Mouse (Mus musculus) kidney, adult 8-10 months (tissue): Measurements from ENCODE around the gene Amn.

ENCODE experiments used
- DNase-seq, 2 experiments: peaks; one replicate each; pipeline ENCODE4 v3.0.0; 2022

Gene Amn

GRCm38 (mm10) chr12:111270629-111271277 is at the start of gene Amn:
Gene Amn (plus strand): TSS chr12:111271095.
- peak; percentile 78 to 85 for DNase-seq

- DNase-seq: no peak
These were observed 45.6 kb upstream of the Amn start for GRCm38 (mm10) chr12:111225197-111225780.

GRCm38 (mm10) chr12:111227410-111227809 is 43.5 kb upstream of the Amn start:
- no peak for DNase-seq

- no peak for DNase-seq
These were observed 42.4 kb upstream of the Amn start for GRCm38 (mm10) chr12:111228488-111228887.

GRCm38 (mm10) chr12:111230793-111231192 is 40.1 kb upstream of the Amn start:
- no peak for DNase-seq

GRCm38 (mm10) chr12:111233798-111234197 is 37.1 kb upstream of the Amn start:
- DNase-seq: no peak

- DNase-seq: no peak
These were observed 36.5 kb upstream of the Amn start for GRCm38 (mm10) chr12:111234383-111234782.

GRCm38 (mm10) chr12:111235631-111236030 is 35.3 kb upstream of the Amn start:
- DNase-seq: no peak

- DNase-seq: no peak
These were observed 33.2 kb upstream of the Amn start for GRCm38 (mm10) chr12:111237611-111238188.

GRCm38 (mm10) chr12:111238345-111238744 is 32.5 kb upstream of the Amn start:
- no peak for DNase-seq

- peak; percentile 30 to 38 for DNase-seq
These were observed 32.1 kb upstream of the Amn start for GRCm38 (mm10) chr12:111238778-111239177.

GRCm38 (mm10) chr12:111239930-111240329 is 31.0 kb upstream of the Amn start:
- peak in 1 of 2 experiments; percentile 19 for DNase-seq

GRCm38 (mm10) chr12:111241916-111242315 is 29.0 kb upstream of the Amn start:
- no peak for DNase-seq

- no peak for DNase-seq
These were observed 28.5 kb upstream of the Amn start for GRCm38 (mm10) chr12:111242346-111242745.

GRCm38 (mm10) chr12:111243733-111244132 is 27.2 kb upstream of the Amn start:
- DNase-seq: no peak

- DNase-seq: no peak
These were observed 25.8 kb upstream of the Amn start for GRCm38 (mm10) chr12:111245070-111245469.

- no peak for DNase-seq
These were observed 24.0 kb upstream of the Amn start for GRCm38 (mm10) chr12:111246808-111247464.

GRCm38 (mm10) chr12:111249095-111249494 is 21.8 kb upstream of the Amn start:
- peak in 1 of 2 experiments; percentile 33 for DNase-seq

GRCm38 (mm10) chr12:111250116-111250515 is 20.8 kb upstream of the Amn start:
- no peak for DNase-seq

- no peak for DNase-seq
These were observed 19.7 kb upstream of the Amn start for GRCm38 (mm10) chr12:111251227-111251626.

GRCm38 (mm10) chr12:111263650-111264049 is 7.2 kb upstream of the Amn start:
- no peak for DNase-seq

GRCm38 (mm10) chr12:111265212-111265611 is 5.7 kb upstream of the Amn start:
- no peak for DNase-seq

GRCm38 (mm10) chr12:111266592-111266991 is 4.3 kb upstream of the Amn start:
- no peak for DNase-seq
